Mouse (Mus musculus): Measurements from ENCODE around the gene Appl2. TPM values are rescaled to one million over a fixed set of nuclear protein-coding genes. Genes with fewer than 3 reads are reported as not detected.
A peak's percentile ranks its signal among the peaks of the same experiment; 100 is the strongest.

Gene Appl2
- polyA plus RNA-seq, 1 experiment from 2014 or later: 54.3 TPM

DNA sequence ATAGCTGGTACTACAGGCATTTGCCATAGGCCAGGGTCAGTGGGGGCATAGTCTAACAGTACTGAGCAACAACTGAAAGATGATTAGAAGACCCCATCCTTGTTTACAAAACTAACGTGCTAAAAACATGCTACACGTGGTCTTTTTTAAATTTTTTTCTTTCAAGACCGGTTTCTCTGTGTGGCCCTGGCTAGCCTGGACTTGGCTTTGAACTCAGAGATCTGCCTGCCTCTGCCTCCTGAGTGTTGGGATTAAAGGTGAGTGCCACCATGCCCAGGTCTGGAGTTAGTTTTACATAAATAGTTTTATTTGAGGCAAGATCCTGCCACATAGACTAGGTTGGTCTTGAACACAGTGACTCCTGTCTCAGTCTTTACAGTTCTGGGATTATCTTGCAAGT is 41.4 kb downstream of the Appl2 start:
- Histone ChIP-seq H3K27ac (no peak overlapping the region), H3K36me3 (peaks cover 55% of the 10 kb centered on the region), H3K4me2 (replicated peaks) (no peak overlapping the region), H3K9ac (no peak overlapping the region), H3K27me3 (replicated peaks) (no peaks in the 10 kb centered on the region), H3K4me1 (peaks cover 9% of the 10 kb centered on the region), H3K4me3 (no peak overlapping the region), H3K9me3 (no peaks in the 10 kb centered on the region)
- ATAC-seq (ENCODE audit: low FRiP score, low read depth): no peak
- 94% methylated on average over 3 of the region's 3 CpGs for WGBS

DNA sequence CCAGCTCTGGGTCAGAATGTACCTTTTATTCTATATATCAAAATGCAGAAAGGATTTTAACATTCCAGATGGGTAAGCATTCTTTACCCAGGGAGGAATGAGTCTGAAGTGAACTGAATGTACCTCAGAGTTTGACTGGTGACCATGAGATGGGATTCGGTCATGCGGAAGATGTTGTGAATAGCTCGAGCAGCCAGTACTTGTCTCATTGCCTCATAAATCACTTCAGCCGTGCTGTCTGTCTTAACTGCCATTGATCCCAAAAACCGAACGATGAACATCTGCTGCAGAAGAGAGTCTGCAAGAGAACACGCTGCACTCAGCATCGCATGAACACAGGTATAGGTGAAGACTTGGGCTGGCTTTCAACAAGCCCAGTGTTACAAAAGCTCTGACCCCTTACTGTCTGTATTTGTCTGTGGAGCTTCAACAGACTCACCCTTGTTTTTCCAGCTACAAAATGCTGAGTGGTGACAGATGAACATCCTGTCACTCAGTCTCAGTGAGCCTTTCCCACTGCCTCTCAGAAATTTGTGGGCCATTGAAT is 42.8 kb downstream of the Appl2 start:
- H3K4me3 ChIP-seq: no peak overlapping the region
- no peak overlapping the region for H3K27ac ChIP-seq
- no peak overlapping the region for H3K4me2 ChIP-seq (replicated peaks)
- H3K36me3 ChIP-seq: peaks cover 53% of the 10 kb centered on the region
- no peak overlapping the region for H3K9ac ChIP-seq
- peaks cover 9% of the 10 kb centered on the region for H3K4me1 ChIP-seq
- H3K27me3 ChIP-seq (replicated peaks): no peaks in the 10 kb centered on the region
- no peaks in the 10 kb centered on the region for H3K9me3 ChIP-seq
- 33% methylated on average over 8 of the region's 8 CpGs for WGBS
- peak; percentile 79 for ATAC-seq (ENCODE audit: low FRiP score, low read depth)

DNA sequence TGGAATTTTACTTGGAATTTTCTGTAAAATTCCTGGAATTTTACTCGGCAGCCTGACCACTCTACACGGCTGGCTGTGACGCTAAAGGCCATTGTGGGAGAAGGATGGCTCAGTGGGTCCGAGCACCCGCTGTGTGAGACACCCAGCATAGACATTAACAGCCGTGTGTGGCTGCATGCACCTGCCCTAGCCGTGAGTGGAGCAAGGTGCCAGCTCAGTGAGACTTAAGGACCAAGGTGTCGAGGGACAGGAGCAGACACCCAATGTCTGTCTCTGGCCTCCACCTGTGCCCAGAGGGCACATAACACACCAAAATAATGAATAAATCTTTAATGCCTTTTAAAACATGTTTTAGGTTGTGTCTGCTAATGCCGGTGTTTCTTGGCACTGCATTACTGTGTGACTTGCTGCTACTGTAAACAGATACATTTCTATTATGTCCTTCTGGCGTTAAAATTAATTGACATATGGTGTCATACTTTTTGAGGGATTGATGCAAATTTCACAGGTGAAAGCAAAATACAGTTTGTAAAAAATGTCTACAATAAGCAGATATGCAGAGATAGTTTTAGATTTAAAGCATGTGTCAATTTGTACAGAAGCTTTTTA is 44.5 kb downstream of the Appl2 start:
- Histone ChIP-seq H3K27me3 (replicated peaks) (no peaks in the 10 kb centered on the region), H3K9ac (no peak overlapping the region), H3K4me3 (no peak overlapping the region), H3K4me1 (peaks cover 9% of the 10 kb centered on the region), H3K9me3 (no peaks in the 10 kb centered on the region), H3K36me3 (peaks cover 51% of the 10 kb centered on the region), H3K27ac (no peak overlapping the region), H3K4me2 (replicated peaks) (no peak overlapping the region)
- WGBS: 92% methylated on average over 10 of the region's 10 CpGs
- ATAC-seq (ENCODE audit: low FRiP score, low read depth): no peak

DNA sequence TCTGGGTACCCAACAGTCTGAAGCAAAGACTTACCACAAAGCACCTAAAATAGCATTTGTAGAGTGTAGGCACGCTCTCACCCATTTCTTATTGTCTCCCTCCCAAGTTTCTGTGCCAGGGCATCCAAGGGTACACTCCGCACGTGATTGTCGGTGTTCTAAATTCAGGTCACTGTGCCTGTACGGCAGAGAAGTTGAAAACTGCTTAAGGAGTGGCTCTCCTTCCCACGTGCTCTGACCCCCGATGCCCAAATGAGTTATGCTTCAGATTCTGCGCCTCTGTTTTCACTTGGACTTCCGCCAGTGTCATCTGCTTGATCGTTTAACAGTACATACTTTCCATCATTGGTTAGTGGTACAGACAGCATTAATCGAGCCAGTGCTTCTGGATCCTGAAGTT is 47.9 kb downstream of the Appl2 start:
- H3K4me1 ChIP-seq: peaks cover 3% of the 10 kb centered on the region
- H3K9ac ChIP-seq: no peak overlapping the region
- no peak for ATAC-seq (ENCODE audit: low FRiP score, low read depth)
- H3K27ac ChIP-seq: no peak overlapping the region
- no peaks in the 10 kb centered on the region for H3K9me3 ChIP-seq
- no peak overlapping the region for H3K4me3 ChIP-seq
- WGBS: 88% methylated on average over 11 of the region's 11 CpGs
- no peak overlapping the region for H3K4me2 ChIP-seq (replicated peaks)
- peaks cover 53% of the 10 kb centered on the region for H3K36me3 ChIP-seq
- H3K27me3 ChIP-seq (replicated peaks): no peaks in the 10 kb centered on the region

DNA sequence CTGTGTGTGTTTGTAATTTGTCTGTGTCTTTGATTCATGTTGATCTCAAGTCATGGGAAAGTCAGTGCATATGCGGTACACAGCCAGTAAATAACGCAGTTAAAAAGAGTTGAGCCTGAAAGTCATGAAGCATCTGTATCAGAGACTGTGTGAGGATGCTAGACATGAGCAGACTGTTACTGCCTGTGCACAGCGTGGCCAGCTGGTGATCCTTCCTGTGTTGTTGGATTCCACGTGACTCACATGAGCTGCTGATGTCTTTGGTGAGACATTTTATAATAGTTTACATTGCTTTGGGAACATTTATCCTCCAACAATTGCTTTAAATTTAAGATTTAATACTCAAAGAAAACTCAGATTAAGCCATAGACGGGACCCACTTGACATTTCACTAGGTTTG is 54.0 kb downstream of the Appl2 start:
- Histone ChIP-seq H3K27me3 (replicated peaks) (no peaks in the 10 kb centered on the region), H3K9ac (no peak overlapping the region), H3K27ac (no peak overlapping the region), H3K9me3 (no peaks in the 10 kb centered on the region), H3K4me3 (no peak overlapping the region), H3K4me2 (replicated peaks) (no peak overlapping the region), H3K36me3 (peaks cover 61% of the 10 kb centered on the region), H3K4me1 (no peaks in the 10 kb centered on the region)
- no peak for ATAC-seq (ENCODE audit: low FRiP score, low read depth)
- WGBS: 89% methylated on average over 5 of the region's 5 CpGs

DNA sequence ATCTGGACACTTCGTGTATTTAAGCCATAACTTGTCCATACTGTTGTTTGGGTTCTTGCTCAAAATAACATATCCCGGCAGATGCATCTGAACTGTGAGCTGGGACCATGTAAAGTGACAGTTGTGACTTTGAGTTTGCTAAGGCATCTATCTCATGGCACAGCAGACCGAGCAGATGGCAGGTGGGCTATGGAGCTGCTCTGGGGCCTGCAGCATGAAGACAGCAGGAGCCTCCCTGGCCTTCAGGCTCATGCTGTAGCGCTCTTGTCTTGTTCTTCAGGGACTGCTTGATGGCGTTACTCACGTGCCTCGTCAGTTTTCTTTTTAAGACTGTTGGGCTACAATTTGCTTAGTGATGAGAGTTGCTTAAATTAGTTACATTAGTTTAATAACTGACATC is 55.9 kb downstream of the Appl2 start:
- Histone ChIP-seq H3K36me3 (peaks cover 61% of the 10 kb centered on the region), H3K27me3 (replicated peaks) (no peaks in the 10 kb centered on the region), H3K4me3 (no peak overlapping the region), H3K27ac (no peak overlapping the region), H3K9ac (no peak overlapping the region), H3K9me3 (no peaks in the 10 kb centered on the region), H3K4me2 (replicated peaks) (no peak overlapping the region), H3K4me1 (no peaks in the 10 kb centered on the region)
- 95% methylated on average over 7 of the region's 7 CpGs for WGBS
- ATAC-seq (ENCODE audit: low FRiP score, low read depth): no peak

DNA sequence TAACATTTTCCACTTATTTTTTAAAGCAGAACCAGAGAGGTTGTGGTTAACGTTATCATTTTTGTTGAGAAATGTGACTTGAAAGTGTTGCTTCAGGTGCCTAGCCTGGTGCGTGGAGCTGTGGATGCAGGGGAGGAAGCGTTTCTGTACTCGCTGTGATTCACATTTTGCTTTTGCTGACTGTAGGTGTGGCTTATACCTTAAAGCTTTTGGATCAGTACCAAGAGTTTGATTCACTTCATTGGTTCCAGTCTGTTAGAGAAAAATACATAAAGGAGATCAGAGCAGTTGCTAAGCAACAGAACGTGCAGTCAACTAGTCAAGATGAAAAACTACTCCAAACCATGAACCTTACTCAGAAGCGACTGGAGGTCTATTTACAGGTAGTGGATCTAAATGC is 57.7 kb downstream of the Appl2 start:
- Histone ChIP-seq H3K4me3 (no peak overlapping the region), H3K4me2 (replicated peaks) (no peak overlapping the region), H3K9ac (no peak overlapping the region), H3K9me3 (no peaks in the 10 kb centered on the region), H3K27ac (no peak overlapping the region), H3K36me3 (peaks cover 67% of the 10 kb centered on the region), H3K4me1 (no peaks in the 10 kb centered on the region), H3K27me3 (replicated peaks) (no peaks in the 10 kb centered on the region)
- 84% methylated on average over 6 of the region's 6 CpGs for WGBS
- ATAC-seq (ENCODE audit: low FRiP score, low read depth): no peak

DNA sequence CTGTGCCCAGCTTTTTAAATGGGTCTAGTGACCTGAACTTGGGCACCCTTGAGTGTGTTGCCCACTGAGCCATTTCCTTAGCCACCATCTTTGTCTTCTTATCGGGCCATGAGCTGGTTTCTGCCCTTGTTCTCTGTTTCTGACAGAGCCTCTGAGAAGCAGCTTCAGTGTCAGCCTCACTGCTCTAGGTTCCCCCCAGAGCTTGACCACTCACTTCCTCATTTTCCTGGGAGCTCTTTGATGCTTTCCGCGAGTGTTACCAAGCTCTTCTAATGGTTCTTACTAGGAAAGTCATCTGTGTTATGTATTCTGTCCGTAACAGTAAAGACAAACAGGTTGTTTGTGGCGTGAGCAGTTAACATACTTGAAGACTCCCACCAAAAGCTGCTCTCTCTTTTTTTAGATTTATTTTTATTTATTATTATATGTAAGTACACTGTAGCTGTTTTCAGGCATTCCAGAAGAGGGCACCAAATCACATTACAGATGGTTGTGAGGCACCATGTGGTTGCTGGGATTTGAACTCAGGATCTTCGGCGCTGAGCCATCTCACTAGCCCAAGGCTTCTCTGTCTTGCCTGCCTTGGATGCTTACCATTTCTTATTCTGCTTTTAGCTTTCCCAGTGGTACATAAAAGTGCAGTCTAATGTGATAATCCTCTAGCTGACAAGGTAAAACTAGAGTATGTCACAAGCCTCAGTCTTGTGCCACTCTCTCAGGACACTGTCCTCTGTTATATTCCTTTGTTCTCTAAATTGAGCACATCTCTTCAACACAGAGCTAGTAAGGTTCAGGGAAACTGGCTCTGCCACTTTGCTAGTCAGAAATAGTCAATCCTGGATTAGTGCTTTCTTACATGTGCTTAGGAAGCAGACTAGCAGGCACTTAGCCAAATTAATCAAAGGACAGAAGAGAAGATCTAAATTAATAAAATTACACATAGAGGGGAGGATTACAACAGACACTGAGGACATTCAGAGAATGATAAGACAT is 82.8 kb downstream of the Appl2 start:
- H3K27me3 ChIP-seq (replicated peaks): no peaks in the 10 kb centered on the region
- WGBS: 94% methylated on average over 7 of the region's 7 CpGs
- H3K4me2 ChIP-seq (replicated peaks): no peak overlapping the region
- no peak for ATAC-seq (ENCODE audit: low FRiP score, low read depth)
- no peaks in the 10 kb centered on the region for H3K9me3 ChIP-seq
- no peak overlapping the region for H3K9ac ChIP-seq
- H3K4me3 ChIP-seq: no peak overlapping the region
- H3K27ac ChIP-seq: no peak overlapping the region
- no peaks in the 10 kb centered on the region for H3K4me1 ChIP-seq
- H3K36me3 ChIP-seq: peaks cover 84% of the 10 kb centered on the region

DNA sequence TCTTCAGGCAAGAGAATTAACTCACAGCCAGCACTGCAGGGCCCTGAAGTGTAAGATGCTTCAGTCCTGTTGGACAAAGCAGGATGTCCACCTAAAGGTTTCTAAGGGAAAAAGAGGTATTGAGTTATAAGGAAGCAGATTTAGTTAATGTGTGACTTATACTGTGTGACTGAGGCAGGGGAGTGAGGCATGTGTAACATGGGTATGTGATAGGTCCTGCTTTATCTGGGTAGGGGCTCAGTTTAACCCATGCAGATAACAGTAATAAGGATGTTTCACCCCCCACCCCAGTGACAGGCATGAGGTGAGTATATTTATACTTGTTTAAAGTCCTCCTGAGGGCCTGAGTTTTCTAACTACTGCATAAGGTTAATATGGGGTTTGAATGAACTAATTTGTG is 85.5 kb downstream of the Appl2 start:
- ATAC-seq (ENCODE audit: low FRiP score, low read depth): no peak
- no peak overlapping the region for H3K4me2 ChIP-seq (replicated peaks)
- H3K9ac ChIP-seq: no peak overlapping the region
- peaks cover 85% of the 10 kb centered on the region for H3K36me3 ChIP-seq
- no peaks in the 10 kb centered on the region for H3K4me1 ChIP-seq
- H3K9me3 ChIP-seq: no peaks in the 10 kb centered on the region
- H3K27me3 ChIP-seq (replicated peaks): no peaks in the 10 kb centered on the region
- H3K4me3 ChIP-seq: no peak overlapping the region
- no peak overlapping the region for H3K27ac ChIP-seq

Other genes with a start within 250 kb of the Appl2 start
- gene Aldh1l2, start 114.6 kb downstream of the Appl2 start, polyA plus RNA-seq (2016; fragmentation: Nextera tagmentation; extraction: Ambion mirVana): 12.8 TPM in 2 replicates
- gene Washc4, start 105.0 kb downstream of the Appl2 start, polyA plus RNA-seq (2016; fragmentation: Nextera tagmentation; extraction: Ambion mirVana): 36.8 and 41.0 TPM in 2 replicates
- 34.4 and 34.9 TPM in 2 replicates for gene 1500009L16Rik, start 74.1 kb upstream of the Appl2 start, polyA plus RNA-seq (2016; fragmentation: Nextera tagmentation; extraction: Ambion mirVana)